Mouse (Mus musculus) ES-E14 (cell line): ENCODE data around the gene Il23r.

ENCODE experiments used
- CHD2 ChIP-seq: IDR thresholded peaks from 2 replicates; pipeline ENCODE4 v1.6.1; 2014; ENCODE audit warnings: mild to moderate bottlenecking, low read depth, low read length, inconsistent platforms
- HCFC1 ChIP-seq: IDR thresholded peaks from 2 replicates; pipeline ENCODE4 v1.6.1; 2012; ENCODE audit warnings: low read length, inconsistent platforms, borderline replicate concordance; ENCODE audit not compliant: insufficient read depth
- MAFK ChIP-seq: IDR thresholded peaks from 2 replicates; pipeline ENCODE4 v1.6.1; 2014; ENCODE audit warnings: mild to moderate bottlenecking, low read depth, low read length, inconsistent platforms; ENCODE audit not compliant: insufficient read depth
- ZC3H11A ChIP-seq: IDR thresholded peaks from 2 replicates; pipeline ENCODE4 v1.6.1; 2012; ENCODE audit warnings: low read depth, mild to moderate bottlenecking, inconsistent platforms, low read length, borderline replicate concordance

- TF ChIP-seq MAFK (no peak), ZC3H11A (no peak), CHD2 (no peak), HCFC1 (no peak)
Observed at GRCm38 (mm10) chr6:67435711-67436110, 55.9 kb downstream of the Il23r start.
